In the genomic region with DNA sequence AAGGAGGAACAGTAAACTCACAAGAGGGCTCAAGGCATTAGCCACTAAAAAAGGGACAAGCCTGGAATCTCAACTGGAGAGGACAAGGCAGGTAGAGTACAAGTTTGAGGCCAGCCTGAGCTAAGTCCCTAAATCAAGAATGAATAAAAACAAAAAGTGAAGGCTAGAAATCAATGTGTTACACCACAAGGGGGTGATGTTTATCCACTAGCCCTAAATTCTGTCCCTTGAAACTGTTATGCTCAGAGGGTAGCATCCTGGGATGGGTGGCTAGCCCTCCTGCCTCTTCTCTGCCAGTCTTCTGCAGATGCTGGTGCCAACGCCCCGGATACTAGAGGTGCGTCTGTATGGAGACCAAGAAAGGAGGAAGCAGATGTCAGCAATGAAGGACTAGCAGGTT, we compare ENCODE assay signal across 12 mouse cellular contexts. TPM values are rescaled to one million over a fixed set of nuclear protein-coding genes. Genes with fewer than 3 reads are reported as not detected.
DNase-seq lines count a peak whose midpoint lies in the region; ATAC-seq lines count a peak whose summit lies in the region.
"Had no signal": no experiment of that assay in that cellular context is flagged by ENCODE, and none has a peak within 500 bp of the region (broad histone marks: within the 10 kb centered on the region; RNA-seq: fewer than 3 reads in every experiment).

No protein-coding gene starts in this region.

- DNase-seq in CD4-positive, CD25-positive, alpha-beta regulatory T cell, adult 2 months (ENCODE audit: low read depth, low spot score): peak; percentile 48
- peak; percentile 33 for DNase-seq in kidney, adult 9 months
- no peak for DNase-seq in kidney, adult 18-20 months
- DNase-seq in thymus, postnatal 4 days: peak; percentile 25
- no peak for DNase-seq in thymus, adult 18-20 months
- no peak for DNase-seq in ovary, adult 18-20 months (ENCODE audit: low spot score)
- DNase-seq in cerebellum, postnatal 10 days: no peak
- DNase-seq: cerebellum, postnatal 36 days; heart, postnatal 4 days; kidney, adult 8-10 months; lung, postnatal 4 days had no signal

- ATAC-seq in CD4-positive, CD25-positive, alpha-beta regulatory T cell, adult 4 months: no peak

RNA-seq across cellular contexts. Expression of gene Prpf3, which starts 4.6 kb away (rescaled TPM):
- 10 to 100 TPM; 49.1 to 56.5 TPM for polyA plus RNA-seq in CD4-positive, CD25-positive, alpha-beta regulatory T cell, adult 4 months (2017; shearing (Covaris generic))

RNA-seq across cellular contexts. Expression of gene Mrps21, which starts 11.0 kb away (rescaled TPM):
- 100 to 1,000 TPM; 296 to 307 TPM for polyA plus RNA-seq in CD4-positive, CD25-positive, alpha-beta regulatory T cell, adult 4 months (2017; shearing (Covaris generic))

RNA-seq across cellular contexts. Expression of gene Ciart, which starts 21.7 kb away (rescaled TPM):
- 1 to 10 TPM; 9.1 to 9.7 TPM for polyA plus RNA-seq in CD4-positive, CD25-positive, alpha-beta regulatory T cell, adult 4 months (2017; shearing (Covaris generic))

RNA-seq across cellular contexts. Expression of gene BC028528, which starts 31.5 kb away (rescaled TPM):
- polyA plus RNA-seq in CD4-positive, CD25-positive, alpha-beta regulatory T cell, adult 4 months (2017; shearing (Covaris generic)): 1 to 10 TPM; 1.0 to 3.3 TPM

RNA-seq across cellular contexts. Expression of gene Aph1a, which starts 33.4 kb away (rescaled TPM):
- 10 to 100 TPM; 14.8 to 19.9 TPM for polyA plus RNA-seq in CD4-positive, CD25-positive, alpha-beta regulatory T cell, adult 4 months (2017; shearing (Covaris generic))

Comparison
In these comparisons a context has a peak if more than half of its experiments do, and no peak if none do; other contexts are left out.
1. DNase-seq: peak in CD4-positive, CD25-positive, alpha-beta regulatory T cell, adult 2 months (single experiment), kidney, adult 9 months (single experiment) and thymus, postnatal 4 days (single experiment); none in kidney, adult 18-20 months (single experiment), thymus, adult 18-20 months (0 of 2), ovary, adult 18-20 months (single experiment) and cerebellum, postnatal 10 days (0 of 2).